Mouse (Mus musculus) intestine, embryonic 16.5 days (tissue): ENCODE measurements around the gene Kcnk2. TPM values are rescaled to one million over a fixed set of nuclear protein-coding genes. Genes with fewer than 3 reads are reported as not detected.

ENCODE experiments used
- ATAC-seq: fragments of 200-750 bp; cut with Nextera tagmentation; 2 replicates; pipeline ENCODE4 v1.8.0; 2017; ENCODE audit warnings: moderate TSS enrichment, moderate library complexity
- H3K27ac ChIP-seq: fragments of 300-500 bp; sonication (generic); 2 replicates; pipeline ENCODE4 v1.5.1; 2014; ENCODE audit warnings: mild to moderate bottlenecking, low read length
- H3K27me3 ChIP-seq: fragments of 300-500 bp; sonication (generic); replicated peaks from 2 replicates; pipeline ENCODE4 v1.6.1; 2014; ENCODE audit warnings: low read length, control low read depth, mixed read lengths; ENCODE audit not compliant: control insufficient read depth, insufficient read depth
- H3K36me3 ChIP-seq: fragments of 300-500 bp; sonication (generic); 2 replicates; pipeline ENCODE4 v1.6.1; 2014; ENCODE audit warnings: low read length, control low read depth; ENCODE audit not compliant: control insufficient read depth, insufficient read depth
- H3K4me1 ChIP-seq: fragments of 300-500 bp; sonication (generic); 2 replicates; pipeline ENCODE4 v1.6.1; 2014; ENCODE audit warnings: low read length, control low read depth, mixed read lengths; ENCODE audit not compliant: control insufficient read depth, insufficient read depth
- H3K4me2 ChIP-seq: fragments of 300-500 bp; sonication (generic); 2 replicates; pipeline ENCODE4 v1.6.1; 2014; ENCODE audit warnings: low read depth, low read length, control low read depth
- H3K4me3 ChIP-seq: fragments of 300-500 bp; sonication (generic); 2 replicates; pipeline ENCODE4 v1.5.1; 2014; ENCODE audit warnings: mild to moderate bottlenecking, low read length
- H3K9ac ChIP-seq: fragments of 300-500 bp; sonication (generic); 2 replicates; pipeline ENCODE4 v1.6.1; 2014; ENCODE audit warnings: low read depth, low read length
- H3K9me3 ChIP-seq: fragments of 300-500 bp; sonication (generic); 2 replicates; pipeline ENCODE4 v1.6.1; 2016; ENCODE audit warnings: low read length, control low read depth; ENCODE audit not compliant: control insufficient read depth
- WGBS: fragments of 180-500 bp; shearing (Covaris S2); extraction: QIAGEN DNeasy Blood & Tissue Kit; methylation state at CpG from one replicate; pipeline ENCODE4 v1.1.7; 2014; 5-methylcytosine and 5-hydroxymethylcytosine counted together
- polyA plus RNA-seq: library from polyadenylated mRNA; unstranded; fragments of >200 nt; fragmentation: Nextera tagmentation; extraction: Ambion mirVana; gene quantifications from 2 replicates; pipeline ENCODE4 v1.2.1, GENCODE M21; 2015

Gene Kcnk2
- 2.3 and 2.4 TPM in 2 replicates for polyA plus RNA-seq

- 18% methylated on average over 14 of the region's 14 CpGs for WGBS
- Histone ChIP-seq H3K4me1 (peaks cover 8% of the 10 kb centered on the region; the same call in 1 of the 2 replicates), H3K4me2 (peak within 1 kb of the TSS; percentile 37), H3K9ac (no peak within 1 kb of the TSS), H3K9me3 (no peaks in the 10 kb centered on the region), H3K27me3 (peaks cover 4% of the 10 kb centered on the region; the same call in 1 of the 2 replicates), H3K4me3 (peak within 1 kb of the TSS; percentile 11; the same call in 1 of the 2 replicates), H3K27ac (no peak within 1 kb of the TSS), H3K36me3 (no peaks in the 10 kb centered on the region)
- ATAC-seq = peak; percentile 68
Observed at GRCm38 (mm10) chr1:189402223-189402943, at the start of gene Kcnk2. Gene Kcnk2 (minus strand): TSS chr1:189402273.

GRCm38 (mm10) chr1:189440741-189441140, 38.7 kb upstream of the Kcnk2 start:
- WGBS = 72% methylated on average over 9 of the region's 9 CpGs
- Histone ChIP-seq H3K4me1 (no peaks in the 10 kb centered on the region), H3K4me2 (no peak overlapping the region), H3K36me3 (no peaks in the 10 kb centered on the region), H3K4me3 (no peak overlapping the region), H3K9ac (no peak overlapping the region), H3K9me3 (no peaks in the 10 kb centered on the region), H3K27ac (no peak overlapping the region), H3K27me3 (no peaks in the 10 kb centered on the region)
- ATAC-seq = no peak

GRCm38 (mm10) chr1:189437126-189437525, 35.1 kb upstream of the Kcnk2 start:
- no peaks in the 10 kb centered on the region for H3K4me1 ChIP-seq
- no peak overlapping the region for H3K4me3 ChIP-seq
- 78% methylated on average over 5 of the region's 5 CpGs for WGBS

GRCm38 (mm10) chr1:189435452-189435851, 33.4 kb upstream of the Kcnk2 start:
- no peak overlapping the region for H3K27ac ChIP-seq
- ATAC-seq = no peak
- H3K4me2 ChIP-seq = no peak overlapping the region
- no peaks in the 10 kb centered on the region for H3K9me3 ChIP-seq
- no peaks in the 10 kb centered on the region for H3K36me3 ChIP-seq
- peaks cover 2% of the 10 kb centered on the region; the same call in 1 of the 2 replicates for H3K4me1 ChIP-seq
- WGBS = 86% methylated on average over 10 of the region's 10 CpGs
- H3K27me3 ChIP-seq = no peaks in the 10 kb centered on the region
- H3K9ac ChIP-seq = no peak overlapping the region
- H3K4me3 ChIP-seq = no peak overlapping the region

More at GRCm38 (mm10) chr1:189437126-189437525, 35.1 kb upstream of the Kcnk2 start:
- Histone ChIP-seq H3K9me3 (no peaks in the 10 kb centered on the region), H3K4me2 (no peak overlapping the region), H3K27me3 (no peaks in the 10 kb centered on the region), H3K27ac (no peak overlapping the region), H3K9ac (no peak overlapping the region), H3K36me3 (no peaks in the 10 kb centered on the region)
- no peak for ATAC-seq

GRCm38 (mm10) chr1:189431479-189431878, 29.4 kb upstream of the Kcnk2 start:
- H3K36me3 ChIP-seq = no peaks in the 10 kb centered on the region
- H3K4me1 ChIP-seq = peaks cover 5% of the 10 kb centered on the region; the same call in 1 of the 2 replicates
- no peaks in the 10 kb centered on the region for H3K27me3 ChIP-seq
- 38% methylated on average over 5 of the region's 5 CpGs for WGBS
- no peak overlapping the region for H3K9ac ChIP-seq
- no peak overlapping the region for H3K4me3 ChIP-seq
- ATAC-seq = no peak
- no peaks in the 10 kb centered on the region for H3K9me3 ChIP-seq
- H3K4me2 ChIP-seq = no peak overlapping the region
- no peak overlapping the region for H3K27ac ChIP-seq

- Histone ChIP-seq H3K27ac (no peak overlapping the region), H3K4me1 (peaks cover 5% of the 10 kb centered on the region; the same call in 1 of the 2 replicates), H3K4me2 (no peak overlapping the region), H3K4me3 (no peak overlapping the region), H3K9me3 (no peaks in the 10 kb centered on the region), H3K36me3 (no peaks in the 10 kb centered on the region), H3K9ac (no peak overlapping the region), H3K27me3 (no peaks in the 10 kb centered on the region)
- ATAC-seq = no peak
- 27% methylated on average over 4 of the region's 4 CpGs for WGBS
Observed at GRCm38 (mm10) chr1:189430534-189430933, 28.5 kb upstream of the Kcnk2 start.

- H3K4me3 ChIP-seq = no peak overlapping the region
- no peak overlapping the region for H3K9ac ChIP-seq
- WGBS = 53% methylated on average over 10 of the region's 10 CpGs
- ATAC-seq = no peak
- H3K27ac ChIP-seq = no peak overlapping the region
- peaks cover 5% of the 10 kb centered on the region; the same call in 1 of the 2 replicates for H3K4me1 ChIP-seq
- H3K9me3 ChIP-seq = no peaks in the 10 kb centered on the region
- no peaks in the 10 kb centered on the region for H3K36me3 ChIP-seq
- H3K27me3 ChIP-seq = no peaks in the 10 kb centered on the region
- H3K4me2 ChIP-seq = no peak overlapping the region
Observed at GRCm38 (mm10) chr1:189429566-189429965, 27.5 kb upstream of the Kcnk2 start.

- WGBS = 86% methylated on average over 11 of the region's 11 CpGs
- Histone ChIP-seq H3K27ac (no peak overlapping the region), H3K27me3 (no peaks in the 10 kb centered on the region)
Observed at GRCm38 (mm10) chr1:189426252-189426651, 24.2 kb upstream of the Kcnk2 start.

GRCm38 (mm10) chr1:189419914-189420313, 17.8 kb upstream of the Kcnk2 start:
- Histone ChIP-seq H3K9me3 (no peaks in the 10 kb centered on the region), H3K4me1 (no peaks in the 10 kb centered on the region), H3K27me3 (no peaks in the 10 kb centered on the region), H3K4me3 (no peak overlapping the region), H3K27ac (no peak overlapping the region), H3K36me3 (no peaks in the 10 kb centered on the region), H3K4me2 (no peak overlapping the region), H3K9ac (no peak overlapping the region)
- WGBS = 72% methylated on average over 1 of the region's 1 CpGs
- ATAC-seq = no peak

More at GRCm38 (mm10) chr1:189426252-189426651, 24.2 kb upstream of the Kcnk2 start:
- H3K9me3 ChIP-seq = no peaks in the 10 kb centered on the region
- no peaks in the 10 kb centered on the region for H3K36me3 ChIP-seq
- H3K4me1 ChIP-seq = peaks cover 5% of the 10 kb centered on the region; the same call in 1 of the 2 replicates
- H3K9ac ChIP-seq = no peak overlapping the region
- no peak overlapping the region for H3K4me3 ChIP-seq
- no peak overlapping the region for H3K4me2 ChIP-seq
- no peak for ATAC-seq
